8 mouse cellular contexts compared by ENCODE assay signal in the genomic region with DNA sequence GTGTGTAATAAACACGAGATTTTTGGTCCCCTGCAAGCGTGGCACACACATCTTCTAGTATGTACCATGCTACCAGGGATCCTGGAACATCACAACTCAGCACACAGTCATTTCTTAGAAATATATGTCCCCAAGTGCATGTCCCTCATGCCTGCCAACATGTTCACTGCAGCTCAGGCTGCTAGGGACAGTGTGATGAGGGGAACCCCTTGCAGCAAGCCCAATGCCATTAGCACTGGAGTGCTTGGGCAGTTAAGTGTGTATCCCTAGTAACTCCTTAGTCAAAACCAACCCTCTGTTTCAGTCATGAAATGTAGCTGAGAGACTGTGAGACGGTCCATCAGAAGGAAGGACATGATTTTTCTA.
DNase-seq lines count a peak whose midpoint lies in the region; ATAC-seq and TF ChIP-seq lines count a peak whose summit lies in the region.

No protein-coding gene starts in this region.

- DNase-seq in heart, adult 9 months (ENCODE audit: low spot score in 2 of 2), result no peak
- no peak for DNase-seq in forebrain, embryonic 14.5 days (ENCODE audit: low spot score)
- no peak for DNase-seq in adrenal gland, postnatal 10 days
- no peak for DNase-seq in testis, postnatal 10 days (ENCODE audit: low spot score)
- no peak for DNase-seq in layer of hippocampus, adult 9-11 months

- peaks cover 38% of the 10 kb centered on the region for H3K4me1 ChIP-seq in heart, embryonic 13.5 days
- H3K4me1 ChIP-seq in E14TG2a.4 (replicated peaks; ENCODE audit: low read depth, low read length), result peaks cover 48% of the 10 kb centered on the region
- peaks cover 13% of the 10 kb centered on the region for H3K4me1 ChIP-seq in forebrain, embryonic 14.5 days (ENCODE audit: control insufficient read depth, insufficient read depth, low read length)
- H3K4me1 ChIP-seq in limb, embryonic 15.5 days, result peaks cover 14% of the 10 kb centered on the region

- peak overlapping the region; percentile 48 for H3K4me3 ChIP-seq in heart, embryonic 13.5 days
- H3K4me3 ChIP-seq in E14TG2a.4 (replicated peaks; ENCODE audit: low read length), result peak overlapping the region; percentile 67
- H3K4me3 ChIP-seq in forebrain, embryonic 14.5 days (ENCODE audit: low read depth, low read length), result peak overlapping the region; percentile 27; the same call in 1 of the 2 replicates
- no peak overlapping the region; the same call in 1 of the 2 replicates for H3K4me3 ChIP-seq in limb, embryonic 15.5 days

- no peaks in the 10 kb centered on the region for H3K9me3 ChIP-seq in heart, embryonic 13.5 days
- H3K9me3 ChIP-seq in E14TG2a.4 (ENCODE audit: low read length), result peaks cover 6% of the 10 kb centered on the region
- no peaks in the 10 kb centered on the region for H3K9me3 ChIP-seq in forebrain, embryonic 14.5 days (replicated peaks; ENCODE audit: control insufficient read depth, low read length)
- H3K9me3 ChIP-seq in limb, embryonic 15.5 days, result no peaks in the 10 kb centered on the region

- H3K36me3 ChIP-seq in heart, embryonic 13.5 days, result no peaks in the 10 kb centered on the region
- no peaks in the 10 kb centered on the region for H3K36me3 ChIP-seq in E14TG2a.4 (ENCODE audit: insufficient read depth, low read length)
- H3K36me3 ChIP-seq in forebrain, embryonic 14.5 days (ENCODE audit: control insufficient read depth, insufficient read depth, low read length), result no peaks in the 10 kb centered on the region
- H3K36me3 ChIP-seq in limb, embryonic 15.5 days, result no peaks in the 10 kb centered on the region

- H3K27me3 ChIP-seq in heart, embryonic 13.5 days (replicated peaks), result peaks cover 15% of the 10 kb centered on the region
- H3K27me3 ChIP-seq in E14TG2a.4 (ENCODE audit: insufficient read depth, low read length), result no peaks in the 10 kb centered on the region
- H3K27me3 ChIP-seq in forebrain, embryonic 14.5 days (replicated peaks; ENCODE audit: control insufficient read depth, insufficient read depth, low read length), result no peaks in the 10 kb centered on the region
- H3K27me3 ChIP-seq in limb, embryonic 15.5 days, result no peaks in the 10 kb centered on the region

- H3K9ac ChIP-seq in heart, embryonic 13.5 days, result no peak overlapping the region
- peak overlapping the region; percentile 50; the same call in 1 of the 2 replicates for H3K9ac ChIP-seq in forebrain, embryonic 14.5 days (ENCODE audit: low read length)
- no peak overlapping the region for H3K9ac ChIP-seq in limb, embryonic 15.5 days

- TF ChIP-seq CTCF in E14TG2a.4 (conservative IDR thresholded peaks at IDR 0.05; ENCODE audit: low read length), result no peak

- H3K27ac ChIP-seq in heart, embryonic 13.5 days (replicated peaks), result peak overlapping the region; percentile 48; the same call in 1 of the 2 replicates
- H3K27ac ChIP-seq in forebrain, embryonic 14.5 days (ENCODE audit: low read depth, low read length), result peak overlapping the region; percentile 84
- no peak overlapping the region for H3K27ac ChIP-seq in limb, embryonic 15.5 days

- H3K4me2 ChIP-seq in heart, embryonic 13.5 days, result peak overlapping the region; percentile 70
- H3K4me2 ChIP-seq in forebrain, embryonic 14.5 days (ENCODE audit: low read length), result peak overlapping the region; percentile 48
- H3K4me2 ChIP-seq in limb, embryonic 15.5 days, result 0 out of 2 replicates have a peak overlapping the region, but pooled peaks have one; percentile 41

- WGBS in heart, embryonic 13.5 days, result 51% methylated on average over 3 of the region's 3 CpGs
- WGBS in forebrain, embryonic 14.5 days, result 26% methylated on average over 3 of the region's 3 CpGs
- WGBS in limb, embryonic 15.5 days, result 47% methylated on average over 3 of the region's 3 CpGs

- ATAC-seq in heart, embryonic 13.5 days (ENCODE audit: extremely low read depth, insufficient number of reproducible peaks, low FRiP score, low TSS enrichment), result no peak
- ATAC-seq in forebrain, embryonic 14.5 days, result peak; percentile 45
- no peak for ATAC-seq in limb, embryonic 15.5 days (ENCODE audit: insufficient number of reproducible peaks, low FRiP score, low TSS enrichment, low read depth)
